Mouse (Mus musculus) myocyte (in vitro differentiated cells): ENCODE results near the gene E130309D02Rik.

Experiments
- CEBPB ChIP-seq: IDR thresholded peaks from 2 replicates; pipeline ENCODE4 v1.6.1; 2011; ENCODE audit warnings: mild to moderate bottlenecking, moderate library complexity; ENCODE audit not compliant: poor library complexity, insufficient read depth, severe bottlenecking
- E2F4 ChIP-seq: IDR thresholded peaks from one replicate; pipeline ENCODE4 v1.6.1; 2011; ENCODE audit warnings: mild to moderate bottlenecking, control low read depth, moderate library complexity; ENCODE audit not compliant: insufficient read depth
- MAX ChIP-seq: IDR thresholded peaks from one replicate; pipeline ENCODE4 v1.6.1; 2011; ENCODE audit warnings: low read depth, mild to moderate bottlenecking, control low read depth
- MYOD1 ChIP-seq, 3 experiments: IDR thresholded peaks; one replicate each; pipeline ENCODE4 v1.6.1; 2011; ENCODE audit warnings: control low read depth in 2 of 3, low read depth in 2 of 3, mild to moderate bottlenecking in 2 of 3, moderate library complexity in 1 of 3; ENCODE audit not compliant: insufficient read length in 2 of 3, control insufficient read depth in 1 of 3
- MYOG ChIP-seq, 3 experiments: IDR thresholded peaks; one replicate each; pipeline ENCODE4 v1.6.1; 2011; ENCODE audit warnings: control low read depth in 2 of 3, low read depth in 2 of 3, mild to moderate bottlenecking in 2 of 3; ENCODE audit not compliant: insufficient read length in 2 of 3, control insufficient read depth in 1 of 3, insufficient read depth in 1 of 3
- POLR2A ChIP-seq: IDR thresholded peaks from one replicate; pipeline ENCODE4 v1.6.1; 2011; ENCODE audit warnings: low read depth, mild to moderate bottlenecking, control low read depth, moderate library complexity; ENCODE audit not compliant: insufficient read length
- POLR2AphosphoS2 ChIP-seq: IDR thresholded peaks from one replicate; pipeline ENCODE4 v1.6.1; 2011; ENCODE audit warnings: low read depth, control low read depth; ENCODE audit not compliant: insufficient read length
- REST ChIP-seq: IDR thresholded peaks from one replicate; pipeline ENCODE4 v1.6.1; 2011; ENCODE audit warnings: mild to moderate bottlenecking, control low read depth, moderate library complexity; ENCODE audit not compliant: insufficient read depth, insufficient read length
- SRF ChIP-seq: IDR thresholded peaks from one replicate; pipeline ENCODE4 v1.6.1; 2011; ENCODE audit warnings: low read depth; ENCODE audit not compliant: control insufficient read depth, insufficient read length
- TCF12 ChIP-seq: IDR thresholded peaks from one replicate; pipeline ENCODE4 v1.6.1; 2011; ENCODE audit warnings: mild to moderate bottlenecking, control low read depth; ENCODE audit not compliant: poor library complexity, insufficient read depth, severe bottlenecking
- TCF3 ChIP-seq: IDR thresholded peaks from one replicate; pipeline ENCODE4 v1.6.1; 2011; ENCODE audit warnings: low read depth, control low read depth; ENCODE audit not compliant: insufficient read length
- USF1 ChIP-seq: IDR thresholded peaks from one replicate; pipeline ENCODE4 v1.6.1; 2011; ENCODE audit warnings: low read depth, mild to moderate bottlenecking, control low read depth, moderate library complexity

DNA sequence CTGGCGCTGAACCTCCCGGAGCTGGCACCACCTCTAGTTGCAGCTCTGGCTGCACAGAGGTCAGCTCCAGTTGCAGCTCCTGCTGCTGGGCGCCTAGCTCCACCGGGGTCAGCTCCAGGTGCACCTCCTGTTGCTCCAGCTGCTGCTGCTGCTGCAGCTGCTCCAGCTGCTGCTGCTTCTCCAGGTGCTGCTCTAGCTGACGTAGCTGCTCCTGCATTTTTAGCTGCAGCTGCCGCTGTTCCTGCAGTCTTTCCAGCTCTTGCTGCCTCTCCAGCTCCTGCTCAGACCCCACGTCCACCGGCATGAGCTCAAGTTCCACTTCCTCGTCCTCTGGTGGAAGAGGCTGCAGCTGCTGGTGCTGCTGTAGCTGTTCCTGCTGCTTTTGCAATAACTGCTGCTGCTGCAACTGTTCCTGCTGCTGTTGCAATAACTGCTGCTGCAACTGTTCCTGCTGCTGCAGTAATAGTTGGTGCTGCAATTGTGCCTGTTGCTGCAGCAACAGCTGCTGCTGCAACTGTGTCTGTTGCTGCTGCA is 26.7 kb downstream of the E130309D02Rik start:
- TF ChIP-seq TCF12 (no peak), E2F4 (no peak), POLR2A (no peak), POLR2AphosphoS2 (no peak), MYOG (IDR thresholded peaks at IDR 0.05; ENCODE audit: control insufficient read depth in 1 of 3, insufficient read depth in 1 of 3, insufficient read length in 2 of 3, low read depth in 2 of 3) (no peak), MYOD1 (IDR thresholded peaks at IDR 0.05; ENCODE audit: control insufficient read depth in 1 of 3, insufficient read length in 2 of 3, low read depth in 2 of 3) (no peak), USF1 (no peak), TCF3 (no peak), MAX (no peak), CEBPB (no peak), REST (no peak), SRF (no peak)
